Mouse (Mus musculus) forebrain, embryonic 12.5 days (tissue): ENCODE data around the gene Ankdd1a. TPM values are rescaled to one million over a fixed set of nuclear protein-coding genes. Genes with fewer than 3 reads are reported as not detected.

Experiments
- ATAC-seq: fragments of 200-750 bp; cut with Nextera tagmentation; 2 replicates; pipeline ENCODE4 v1.8.0; 2017; ENCODE audit warnings: moderate TSS enrichment; ENCODE audit not compliant: low FRiP score
- H3K27ac ChIP-seq: fragments of 300-500 bp; sonication (generic); 2 replicates; pipeline ENCODE4 v1.5.1; 2016; ENCODE audit warnings: mild to moderate bottlenecking
- H3K27me3 ChIP-seq: fragments of 300-500 bp; sonication (generic); 2 replicates; pipeline ENCODE4 v1.6.1; 2016; ENCODE audit warnings: mild to moderate bottlenecking
- H3K36me3 ChIP-seq: fragments of 300-500 bp; sonication (generic); replicated peaks from 2 replicates; pipeline ENCODE4 v1.6.1; 2016; ENCODE audit warnings: mild to moderate bottlenecking
- H3K4me1 ChIP-seq: fragments of 300-500 bp; sonication (generic); 2 replicates; pipeline ENCODE4 v1.6.1; 2016
- H3K4me2 ChIP-seq: fragments of 300-500 bp; sonication (generic); 2 replicates; pipeline ENCODE4 v1.6.1; 2016; ENCODE audit warnings: mild to moderate bottlenecking, moderate library complexity
- H3K4me3 ChIP-seq: fragments of 300-500 bp; sonication (generic); replicated peaks from 2 replicates; pipeline ENCODE4 v1.5.1; 2016; ENCODE audit warnings: mild to moderate bottlenecking
- H3K9ac ChIP-seq: fragments of 300-500 bp; sonication (generic); 2 replicates; pipeline ENCODE4 v1.6.1; 2016; ENCODE audit warnings: mild to moderate bottlenecking
- H3K9me3 ChIP-seq: fragments of 300-500 bp; sonication (generic); 2 replicates; pipeline ENCODE4 v1.6.1; 2016
- WGBS: fragments of 180-500 bp; shearing (Covaris S2); methylation state at CpG from one replicate; pipeline ENCODE4 v1.1.7; 2016; 5-methylcytosine and 5-hydroxymethylcytosine counted together
- polyA plus RNA-seq: library from polyadenylated mRNA; unstranded; fragments of >200 nt; fragmentation: Nextera tagmentation; extraction: Ambion mirVana; gene quantifications from 2 replicates; pipeline ENCODE4 v1.2.1, GENCODE M21; 2016

The Ankdd1a gene
- polyA plus RNA-seq, 1 experiment from 2014 or later: 0.18 TPM

GRCm38 (mm10) chr9:65552141-65552540, 32.1 kb upstream of the Ankdd1a start:
- no peaks in the 10 kb centered on the region for H3K27me3 ChIP-seq
- H3K36me3 ChIP-seq: peaks cover 16% of the 10 kb centered on the region
- H3K9me3 ChIP-seq: no peaks in the 10 kb centered on the region
- ATAC-seq: no peak
- peaks cover 28% of the 10 kb centered on the region for H3K4me1 ChIP-seq
- no peak overlapping the region for H3K4me2 ChIP-seq
- no peak overlapping the region for H3K4me3 ChIP-seq
- no peak overlapping the region for H3K9ac ChIP-seq
- 95% methylated on average over 5 of the region's 5 CpGs for WGBS
- no peak overlapping the region for H3K27ac ChIP-seq

- no peaks in the 10 kb centered on the region for H3K27me3 ChIP-seq
- H3K4me3 ChIP-seq: no peak overlapping the region
- H3K9ac ChIP-seq: peak overlapping the region; percentile 33; the same call in 1 of the 2 replicates
- peak overlapping the region; percentile 39; the same call in 1 of the 2 replicates for H3K27ac ChIP-seq
- peaks cover 31% of the 10 kb centered on the region for H3K4me1 ChIP-seq
- no peak for ATAC-seq
- H3K4me2 ChIP-seq: no peak overlapping the region
- H3K36me3 ChIP-seq: peaks cover 8% of the 10 kb centered on the region
- WGBS: 45% methylated on average over 5 of the region's 5 CpGs
- no peaks in the 10 kb centered on the region for H3K9me3 ChIP-seq
These were observed 31.0 kb upstream of the Ankdd1a start for GRCm38 (mm10) chr9:65551035-65551434.

- H3K27ac ChIP-seq: peak overlapping the region; percentile 39; the same call in 1 of the 2 replicates
- H3K4me1 ChIP-seq: peaks cover 30% of the 10 kb centered on the region
- H3K4me3 ChIP-seq: no peak overlapping the region
- H3K9ac ChIP-seq: no peak overlapping the region
- 0 out of 2 replicates have a peak, but pooled peaks cover under 1% of the 10 kb centered on the region for H3K36me3 ChIP-seq
- no peak for ATAC-seq
- WGBS: 36% methylated on average over 7 of the region's 7 CpGs
- no peak overlapping the region for H3K4me2 ChIP-seq
- H3K27me3 ChIP-seq: no peaks in the 10 kb centered on the region
- H3K9me3 ChIP-seq: no peaks in the 10 kb centered on the region
These were observed 30.3 kb upstream of the Ankdd1a start for GRCm38 (mm10) chr9:65550079-65550831.

- Histone ChIP-seq H3K4me2 (no peak overlapping the region), H3K9me3 (no peaks in the 10 kb centered on the region), H3K4me1 (peaks cover 24% of the 10 kb centered on the region), H3K9ac (no peak overlapping the region), H3K27me3 (no peaks in the 10 kb centered on the region), H3K27ac (no peak overlapping the region), H3K4me3 (no peak overlapping the region), H3K36me3 (no peaks in the 10 kb centered on the region)
- no peak for ATAC-seq
- 89% methylated on average over 5 of the region's 5 CpGs for WGBS
These were observed 29.6 kb upstream of the Ankdd1a start for GRCm38 (mm10) chr9:65549643-65550042.

- Histone ChIP-seq H3K27me3 (no peaks in the 10 kb centered on the region), H3K4me1 (peaks cover 23% of the 10 kb centered on the region), H3K9me3 (no peaks in the 10 kb centered on the region), H3K36me3 (no peaks in the 10 kb centered on the region), H3K4me2 (no peak overlapping the region), H3K27ac (no peak overlapping the region), H3K4me3 (no peak overlapping the region), H3K9ac (no peak overlapping the region)
- WGBS: 78% methylated on average over 3 of the region's 3 CpGs
- ATAC-seq: no peak
These were observed 29.1 kb upstream of the Ankdd1a start for GRCm38 (mm10) chr9:65549139-65549538.

GRCm38 (mm10) chr9:65548311-65548710, 28.3 kb upstream of the Ankdd1a start:
- H3K9me3 ChIP-seq: no peaks in the 10 kb centered on the region
- H3K27ac ChIP-seq: 0 out of 2 replicates have a peak overlapping the region, but pooled peaks have one; percentile 14
- H3K9ac ChIP-seq: no peak overlapping the region
- H3K4me1 ChIP-seq: peaks cover 23% of the 10 kb centered on the region
- no peaks in the 10 kb centered on the region for H3K27me3 ChIP-seq
- ATAC-seq: no peak
- no peak overlapping the region for H3K4me2 ChIP-seq
- no peak overlapping the region for H3K4me3 ChIP-seq
- no peaks in the 10 kb centered on the region for H3K36me3 ChIP-seq
- WGBS: 74% methylated on average over 8 of the region's 8 CpGs

GRCm38 (mm10) chr9:65547844-65548243, 27.9 kb upstream of the Ankdd1a start:
- no peak overlapping the region for H3K9ac ChIP-seq
- H3K36me3 ChIP-seq: no peaks in the 10 kb centered on the region
- no peak for ATAC-seq
- H3K4me2 ChIP-seq: no peak overlapping the region
- 74% methylated on average over 4 of the region's 4 CpGs for WGBS
- H3K4me1 ChIP-seq: peaks cover 23% of the 10 kb centered on the region
- H3K27ac ChIP-seq: no peak overlapping the region
- H3K27me3 ChIP-seq: no peaks in the 10 kb centered on the region
- H3K9me3 ChIP-seq: no peaks in the 10 kb centered on the region
- no peak overlapping the region for H3K4me3 ChIP-seq

GRCm38 (mm10) chr9:65547111-65547510, 27.1 kb upstream of the Ankdd1a start:
- Histone ChIP-seq H3K36me3 (no peaks in the 10 kb centered on the region), H3K9me3 (no peaks in the 10 kb centered on the region), H3K4me3 (no peak overlapping the region), H3K9ac (no peak overlapping the region), H3K4me2 (no peak overlapping the region), H3K27ac (no peak overlapping the region), H3K27me3 (no peaks in the 10 kb centered on the region), H3K4me1 (peaks cover 23% of the 10 kb centered on the region)
- 87% methylated on average over 5 of the region's 5 CpGs for WGBS
- ATAC-seq: no peak

- no peak overlapping the region for H3K4me3 ChIP-seq
- ATAC-seq: no peak
- peaks cover 23% of the 10 kb centered on the region for H3K4me1 ChIP-seq
- no peak overlapping the region for H3K9ac ChIP-seq
- WGBS: 71% methylated on average over 4 of the region's 4 CpGs
- H3K9me3 ChIP-seq: no peaks in the 10 kb centered on the region
- H3K36me3 ChIP-seq: no peaks in the 10 kb centered on the region
- H3K4me2 ChIP-seq: no peak overlapping the region
- H3K27ac ChIP-seq: no peak overlapping the region
- H3K27me3 ChIP-seq: no peaks in the 10 kb centered on the region
These were observed 26.4 kb upstream of the Ankdd1a start for GRCm38 (mm10) chr9:65546413-65546695.

GRCm38 (mm10) chr9:65545635-65546412, 25.8 kb upstream of the Ankdd1a start:
- ATAC-seq: no peak
- no peaks in the 10 kb centered on the region for H3K9me3 ChIP-seq
- no peaks in the 10 kb centered on the region for H3K27me3 ChIP-seq
- H3K9ac ChIP-seq: no peak overlapping the region
- no peak overlapping the region for H3K4me3 ChIP-seq
- H3K4me1 ChIP-seq: peaks cover 18% of the 10 kb centered on the region
- no peak overlapping the region for H3K27ac ChIP-seq
- no peak overlapping the region for H3K4me2 ChIP-seq
- 79% methylated on average over 10 of the region's 10 CpGs for WGBS
- no peaks in the 10 kb centered on the region for H3K36me3 ChIP-seq

- no peak overlapping the region for H3K4me3 ChIP-seq
- H3K4me1 ChIP-seq: peaks cover 3% of the 10 kb centered on the region; the same call in 1 of the 2 replicates
- no peak overlapping the region for H3K9ac ChIP-seq
- H3K27ac ChIP-seq: no peak overlapping the region
- H3K36me3 ChIP-seq: no peaks in the 10 kb centered on the region
- ATAC-seq: no peak
- no peak overlapping the region for H3K4me2 ChIP-seq
- WGBS: 83% methylated on average over 7 of the region's 7 CpGs
- no peaks in the 10 kb centered on the region for H3K9me3 ChIP-seq
- no peaks in the 10 kb centered on the region for H3K27me3 ChIP-seq
These were observed 22.1 kb upstream of the Ankdd1a start for GRCm38 (mm10) chr9:65542111-65542524.

GRCm38 (mm10) chr9:65541126-65542068, 21.4 kb upstream of the Ankdd1a start:
- no peaks in the 10 kb centered on the region for H3K9me3 ChIP-seq
- no peak overlapping the region for H3K4me3 ChIP-seq
- no peak overlapping the region for H3K9ac ChIP-seq
- ATAC-seq: no peak
- H3K27ac ChIP-seq: no peak overlapping the region
- H3K27me3 ChIP-seq: no peaks in the 10 kb centered on the region
- 74% methylated on average over 13 of the region's 13 CpGs for WGBS
- H3K36me3 ChIP-seq: no peaks in the 10 kb centered on the region
- no peaks in the 10 kb centered on the region for H3K4me1 ChIP-seq
- no peak overlapping the region for H3K4me2 ChIP-seq
